Mouse (Mus musculus): Measurements from ENCODE around the gene Capn12.

GRCm38 (mm10) chr7:28918540-28918939, 37.3 kb downstream of the Capn12 start:
- TF ChIP-seq CTCF (IDR thresholded peaks at IDR 0.05; ENCODE audit: low read depth, low read length) = no peak
- no peak for TF ChIP-seq POLR2A (IDR thresholded peaks at IDR 0.05; ENCODE audit: borderline replicate concordance, low read depth, low read length)
